22 mouse cellular contexts compared by ENCODE assay signal in genomic region chr9:77252761-77253160, GRCm38 (mm10).
"Had no signal": no experiment of that assay in that cellular context is flagged by ENCODE, and none has a peak within 500 bp of the region (broad histone marks: within the 10 kb centered on the region; RNA-seq: fewer than 3 reads in every experiment).

No protein-coding gene starts in this region.

- H3K9me3 ChIP-seq: kidney, embryonic 15.5 days; limb, embryonic 12.5 days; limb, embryonic 15.5 days; megakaryocyte, embryonic 14.5 days; midbrain, embryonic 10.5 days; midbrain, embryonic 13.5 days; neural tube, embryonic 13.5 days; stomach, embryonic 15.5 days had no signal

- DNase-seq: kidney, adult 8-10 months; kidney, postnatal 10 days; kidney, postnatal 36 days; left cerebral cortex, postnatal 4 days; liver, postnatal 0 days; lung, embryonic 14.5 days; retina, postnatal 1 day; spleen, adult 18-20 months; thymus, postnatal 25 days had no signal

- H3K27ac ChIP-seq: kidney, embryonic 15.5 days; limb, embryonic 12.5 days; limb, embryonic 15.5 days; liver, embryonic 14.5 days; midbrain, embryonic 10.5 days; midbrain, embryonic 13.5 days; neural tube, embryonic 13.5 days; stomach, embryonic 15.5 days had no signal

- H3K27me3 ChIP-seq: kidney, embryonic 15.5 days; limb, embryonic 12.5 days; limb, embryonic 15.5 days; megakaryocyte, embryonic 14.5 days; midbrain, embryonic 13.5 days; neural tube, embryonic 13.5 days; stomach, embryonic 15.5 days had no signal

- H3K4me1 ChIP-seq: kidney, embryonic 15.5 days; limb, embryonic 12.5 days; limb, embryonic 15.5 days; megakaryocyte, embryonic 14.5 days; midbrain, embryonic 10.5 days; midbrain, embryonic 13.5 days; neural tube, embryonic 13.5 days; stomach, embryonic 15.5 days had no signal

- ATAC-seq: liver, postnatal 0 days; lung, postnatal 0 days; midbrain, embryonic 13.5 days; midbrain, embryonic 16.5 days had no signal

- H3K4me3 ChIP-seq: kidney, embryonic 15.5 days; limb, embryonic 12.5 days; limb, embryonic 15.5 days; megakaryocyte, embryonic 14.5 days; midbrain, embryonic 10.5 days; midbrain, embryonic 13.5 days; myocyte; neural tube, embryonic 13.5 days; stomach, embryonic 15.5 days had no signal

- H3K36me3 ChIP-seq: kidney, embryonic 15.5 days; limb, embryonic 12.5 days; limb, embryonic 15.5 days; midbrain, embryonic 10.5 days; midbrain, embryonic 13.5 days; neural tube, embryonic 13.5 days; stomach, embryonic 15.5 days had no signal

- H3K4me2 ChIP-seq: kidney, embryonic 15.5 days; limb, embryonic 12.5 days; limb, embryonic 15.5 days; liver, embryonic 11.5 days; lung, embryonic 14.5 days; midbrain, embryonic 13.5 days; neural tube, embryonic 13.5 days; stomach, embryonic 15.5 days had no signal

- H3K9ac ChIP-seq: kidney, embryonic 15.5 days; limb, embryonic 12.5 days; limb, embryonic 15.5 days; liver, embryonic 14.5 days; liver, postnatal 0 days; lung, embryonic 14.5 days; midbrain, embryonic 13.5 days; neural tube, embryonic 13.5 days; stomach, embryonic 15.5 days had no signal
